In the genomic region with DNA sequence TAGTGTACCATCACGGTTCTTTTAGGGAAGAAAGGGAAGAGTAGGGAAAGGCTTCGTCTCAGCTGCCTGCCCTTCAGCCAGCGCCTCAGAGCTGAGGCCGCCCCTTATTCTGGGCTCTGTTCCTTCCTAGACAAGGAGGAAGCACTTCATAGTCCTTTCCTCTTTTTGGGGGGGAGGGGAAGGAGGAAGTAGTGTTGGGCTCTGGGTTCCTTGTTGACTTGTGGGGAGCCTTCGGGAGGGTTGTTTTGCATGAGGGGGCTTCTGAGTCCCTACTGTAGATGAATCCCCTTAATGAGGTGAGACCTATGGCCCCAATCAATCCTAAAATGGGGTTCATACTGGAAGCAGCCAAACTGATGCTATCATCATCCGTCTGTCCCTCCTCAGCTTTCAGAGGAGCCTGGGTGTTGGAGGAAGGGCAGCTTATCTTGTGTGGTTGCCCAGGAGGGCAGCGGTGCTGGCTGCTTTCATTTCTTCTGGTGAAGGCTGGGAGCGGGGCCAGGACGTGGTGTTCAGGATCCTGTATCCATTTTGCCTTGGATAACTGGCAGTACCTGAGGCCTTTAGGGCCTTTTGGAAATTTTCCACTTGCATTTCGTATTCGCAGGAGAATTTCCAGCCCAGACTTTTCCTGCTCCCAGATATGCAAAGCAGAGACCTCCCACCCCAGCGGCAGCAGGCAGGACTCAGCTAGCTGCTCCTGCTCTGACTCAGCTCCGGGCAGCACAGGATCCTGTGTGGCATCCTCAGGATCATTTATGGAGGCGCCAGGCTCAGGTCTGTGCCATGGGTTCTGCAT, we compare ENCODE assay signal across 8 mouse cellular contexts. TPM values are rescaled to one million over a fixed set of nuclear protein-coding genes. Genes with fewer than 3 reads are reported as not detected.
DNase-seq lines count a peak whose midpoint lies in the region; ATAC-seq and TF ChIP-seq lines count a peak whose summit lies in the region.

No protein-coding gene starts in this region.

- no peaks in the 10 kb centered on the region for H3K9me3 ChIP-seq in midbrain, embryonic 16.5 days (replicated peaks; ENCODE audit: control insufficient read depth, low read length, poor library complexity, severe bottlenecking)
- no peaks in the 10 kb centered on the region for H3K9me3 ChIP-seq in midbrain, embryonic 11.5 days (ENCODE audit: control insufficient read depth, low read length)
- H3K9me3 ChIP-seq in intestine, postnatal 0 days (ENCODE audit: control insufficient read depth) = no peaks in the 10 kb centered on the region
- H3K9me3 ChIP-seq in limb, embryonic 14.5 days (ENCODE audit: control insufficient read depth, low read length) = no peaks in the 10 kb centered on the region

- no peak for TF ChIP-seq POLR2A in cerebellum, adult 2 months (IDR thresholded peaks at IDR 0.05; ENCODE audit: borderline replicate concordance, insufficient read depth, low read length)
- no peak for TF ChIP-seq POLR2A in limb, embryonic 14.5 days (IDR thresholded peaks at IDR 0.05; ENCODE audit: borderline replicate concordance, extremely low read depth, insufficient read depth, insufficient read length)

- H3K9ac ChIP-seq in midbrain, embryonic 16.5 days (ENCODE audit: low read depth, low read length) = 0 out of 2 replicates have a peak overlapping the region, but pooled peaks have one; percentile 26
- H3K9ac ChIP-seq in midbrain, embryonic 11.5 days (ENCODE audit: low read length) = no peak overlapping the region; the same call in 1 of the 2 replicates
- H3K9ac ChIP-seq in intestine, postnatal 0 days (ENCODE audit: low read depth, low read length) = no peak overlapping the region
- no peak overlapping the region for H3K9ac ChIP-seq in limb, embryonic 14.5 days (ENCODE audit: low read depth, low read length, severe bottlenecking)

- H3K4me3 ChIP-seq in midbrain, embryonic 16.5 days (ENCODE audit: low read depth, low read length) = no peak overlapping the region
- H3K4me3 ChIP-seq in midbrain, embryonic 11.5 days (ENCODE audit: low read depth, low read length) = no peak overlapping the region
- H3K4me3 ChIP-seq in cerebellum, adult 2 months (replicated peaks; ENCODE audit: insufficient read depth, low read depth, low read length) = no peak overlapping the region
- H3K4me3 ChIP-seq in intestine, postnatal 0 days (ENCODE audit: low read depth, low read length) = 0 out of 2 replicates have a peak overlapping the region, but pooled peaks have one; percentile 7
- H3K4me3 ChIP-seq in limb, embryonic 14.5 days (replicated peaks; ENCODE audit: low read length) = no peak overlapping the region

- no peaks in the 10 kb centered on the region for H3K27me3 ChIP-seq in midbrain, embryonic 16.5 days (ENCODE audit: control insufficient read depth, insufficient read depth, low read depth, low read length)
- H3K27me3 ChIP-seq in midbrain, embryonic 11.5 days (ENCODE audit: control insufficient read depth, insufficient read depth, low read length) = peaks cover 11% of the 10 kb centered on the region
- H3K27me3 ChIP-seq in cerebellum, adult 2 months (ENCODE audit: control insufficient read depth, insufficient read depth, low read length) = no peaks in the 10 kb centered on the region
- no peaks in the 10 kb centered on the region for H3K27me3 ChIP-seq in intestine, postnatal 0 days (replicated peaks; ENCODE audit: control insufficient read depth, insufficient read depth, low read length)
- H3K27me3 ChIP-seq in limb, embryonic 14.5 days (ENCODE audit: control insufficient read depth, insufficient read depth, low read length) = 0 out of 2 replicates have a peak, but pooled peaks cover 8% of the 10 kb centered on the region

- peak overlapping the region; percentile 23; the same call in 1 of the 2 replicates for H3K4me2 ChIP-seq in midbrain, embryonic 16.5 days (ENCODE audit: low read length)
- no peak overlapping the region for H3K4me2 ChIP-seq in midbrain, embryonic 11.5 days
- H3K4me2 ChIP-seq in intestine, postnatal 0 days (replicated peaks; ENCODE audit: low read depth) = peak overlapping the region; percentile 35
- peak overlapping the region; percentile 23; the same call in 1 of the 2 replicates for H3K4me2 ChIP-seq in limb, embryonic 14.5 days (replicated peaks; ENCODE audit: low read depth, low read length, severe bottlenecking)

- ATAC-seq in midbrain, embryonic 16.5 days = no peak
- no peak for ATAC-seq in midbrain, embryonic 11.5 days (ENCODE audit: low FRiP score)
- ATAC-seq in intestine, postnatal 0 days = no peak
- ATAC-seq in limb, embryonic 14.5 days (ENCODE audit: low FRiP score, low read depth) = no peak

- H3K4me1 ChIP-seq in midbrain, embryonic 16.5 days (ENCODE audit: control insufficient read depth, insufficient read depth, low read length) = peaks cover 19% of the 10 kb centered on the region
- H3K4me1 ChIP-seq in midbrain, embryonic 11.5 days (ENCODE audit: control insufficient read depth, insufficient read depth, low read length) = 0 out of 2 replicates have a peak, but pooled peaks cover under 1% of the 10 kb centered on the region
- H3K4me1 ChIP-seq in cerebellum, adult 2 months (ENCODE audit: control insufficient read depth, insufficient read depth, low read length) = peaks cover 20% of the 10 kb centered on the region
- peaks cover 5% of the 10 kb centered on the region for H3K4me1 ChIP-seq in intestine, postnatal 0 days (replicated peaks; ENCODE audit: control insufficient read depth, insufficient read depth, low read length)
- peaks cover 24% of the 10 kb centered on the region for H3K4me1 ChIP-seq in limb, embryonic 14.5 days (ENCODE audit: control insufficient read depth, insufficient read depth, low read length)

- no peak for TF ChIP-seq CTCF in cerebellum, adult 2 months (IDR thresholded peaks at IDR 0.05; ENCODE audit: borderline replicate concordance, insufficient read depth, low read depth, low read length)
- no peak for TF ChIP-seq CTCF in intestine, postnatal 0 days (IDR thresholded peaks at IDR 0.05; ENCODE audit: low read depth)

- WGBS in midbrain, embryonic 16.5 days = 48% methylated on average over 14 of the region's 14 CpGs
- 51% methylated on average over 14 of the region's 14 CpGs for WGBS in midbrain, embryonic 11.5 days
- WGBS in cerebellum, adult 2 months = 56% methylated on average over 14 of the region's 14 CpGs
- WGBS in intestine, postnatal 0 days = 39% methylated on average over 14 of the region's 14 CpGs
- WGBS in limb, embryonic 14.5 days = 34% methylated on average over 14 of the region's 14 CpGs

- no peak for DNase-seq in midbrain, embryonic 11.5 days (ENCODE audit: low spot score, missing footprints)
- peak; percentile 52 to 55 for DNase-seq in cerebellum, adult 2 months
- peak; percentile 68 for DNase-seq in gastrocnemius, postnatal 25 days
- DNase-seq in limb, embryonic 14.5 days (ENCODE audit: low spot score) = peak; percentile 71
- peak; percentile 31 for DNase-seq in naive thymus-derived CD4-positive, alpha-beta T cell, adult 2 months (ENCODE audit: low read depth)
- DNase-seq in yolk sac, embryonic 10.5 days (ENCODE audit: low spot score) = no peak

- H3K27ac ChIP-seq in midbrain, embryonic 16.5 days (ENCODE audit: low read length) = peak overlapping the region; percentile 64
- no peak overlapping the region for H3K27ac ChIP-seq in midbrain, embryonic 11.5 days (ENCODE audit: low read depth, low read length)
- H3K27ac ChIP-seq in cerebellum, adult 2 months (ENCODE audit: insufficient read depth, low read length) = peak overlapping the region; percentile 3; the same call in 1 of the 2 replicates
- H3K27ac ChIP-seq in intestine, postnatal 0 days (ENCODE audit: low read depth, low read length) = peak overlapping the region; percentile 11; the same call in 1 of the 2 replicates
- H3K27ac ChIP-seq in limb, embryonic 14.5 days (replicated peaks; ENCODE audit: low read depth, low read length) = peak overlapping the region; percentile 67

- no peaks in the 10 kb centered on the region for H3K36me3 ChIP-seq in midbrain, embryonic 16.5 days (ENCODE audit: control insufficient read depth, insufficient read depth, low read length)
- no peaks in the 10 kb centered on the region for H3K36me3 ChIP-seq in midbrain, embryonic 11.5 days (ENCODE audit: control insufficient read depth, insufficient read depth, low read length)
- H3K36me3 ChIP-seq in intestine, postnatal 0 days (ENCODE audit: control insufficient read depth, insufficient read depth) = peaks cover 3% of the 10 kb centered on the region; the same call in 1 of the 2 replicates
- 0 out of 2 replicates have a peak, but pooled peaks cover under 1% of the 10 kb centered on the region for H3K36me3 ChIP-seq in limb, embryonic 14.5 days (ENCODE audit: control insufficient read depth, insufficient read depth, low read length)

RNA-seq across cellular contexts. Expression of a gene that starts 5.4 kb away (rescaled TPM):
- 10.3 and 13.9 TPM in 2 replicates for polyA plus RNA-seq in midbrain, embryonic 16.5 days (2015; fragmentation: Nextera tagmentation; extraction: Ambion mirVana)
- 1.4 and 2.6 TPM in 2 replicates for polyA plus RNA-seq in midbrain, embryonic 11.5 days (2014; fragmentation: Nextera tagmentation; extraction: Ambion mirVana)
- 19.0 and 21.1 TPM in 2 replicates for polyA plus RNA-seq in cerebellum, adult 2 months (2012; rRNA removed)
- 1 to 10 TPM; 3.9 to 9.1 TPM for total RNA-seq in gastrocnemius, postnatal 25 days (2021)
- polyA plus RNA-seq in intestine, postnatal 0 days (2015; fragmentation: Nextera tagmentation; extraction: Ambion mirVana) = 7.0 and 7.4 TPM in 2 replicates
- polyA plus RNA-seq in limb, embryonic 14.5 days (2012; rRNA removed) = 6.6 and 7.0 TPM in 2 replicates
- polyA plus RNA-seq in limb, embryonic 14.5 days (2014; fragmentation: Nextera tagmentation; extraction: Ambion mirVana) = 6.9 and 7.1 TPM in 2 replicates

Comparison
In these comparisons a context has a peak if more than half of its experiments do, and no peak if none do; other contexts are left out.
1. DNase-seq: peak in cerebellum, adult 2 months (2 of 2), gastrocnemius, postnatal 25 days (single experiment), limb, embryonic 14.5 days (single experiment) and naive thymus-derived CD4-positive, alpha-beta T cell, adult 2 months (single experiment); none in midbrain, embryonic 11.5 days (single experiment) and yolk sac, embryonic 10.5 days (single experiment).